Mouse (Mus musculus) liver, postnatal 0 days (tissue): ENCODE results near the gene Dpyd.
A peak's percentile ranks its signal among the peaks of the same experiment; 100 is the strongest.

ENCODE experiments used
- CTCF ChIP-seq: sonication (generic); IDR thresholded peaks from 2 replicates; pipeline ENCODE4 v1.5.1; 2016; ENCODE audit warnings: antibody characterized with exemption, low read depth
- EP300 ChIP-seq: IDR thresholded peaks from 2 replicates; pipeline ENCODE4 v1.6.1; 2016; ENCODE audit warnings: antibody characterized with exemption, low read depth, mild to moderate bottlenecking

DNA sequence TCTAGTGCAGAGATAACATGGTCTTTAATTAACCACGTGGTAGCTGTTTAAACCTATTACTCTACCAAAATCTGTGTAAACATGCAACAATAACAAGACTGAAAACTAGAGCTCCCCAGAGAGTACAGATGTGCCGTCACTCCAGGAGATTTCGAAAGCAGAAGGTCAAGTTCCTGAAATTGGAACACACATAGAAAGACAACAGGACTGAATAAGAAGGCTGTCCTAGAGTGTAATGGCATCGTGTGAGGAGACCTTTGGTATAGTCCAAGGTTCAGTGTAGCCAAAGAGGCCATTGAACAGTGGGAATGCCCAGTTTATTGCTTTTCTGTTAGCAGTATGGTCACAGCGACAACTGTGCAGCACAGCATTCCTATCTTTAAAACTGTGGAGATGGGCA lies 4.8 kb downstream of the Dpyd start:
- TF ChIP-seq EP300, result peak; percentile 82
- TF ChIP-seq CTCF, result no peak
